Mouse (Mus musculus): ENCODE measurements around the gene Ccdc138.

- TF ChIP-seq CTCF (conservative IDR thresholded peaks at IDR 0.05; ENCODE audit: insufficient read depth, insufficient read length, low read depth, low read length) (no peak), POLR2A (IDR thresholded peaks at IDR 0.05; ENCODE audit: low read depth, low read length) (no peak)
These were observed 1.0 kb upstream of the Ccdc138 start for GRCm38 (mm10) chr10:58496732-58497131.
